Comparison of ENCODE assay signal across 8 mouse cellular contexts in genomic region chr11:97052219-97052646, GRCm38 (mm10). TPM values are rescaled to one million over a fixed set of nuclear protein-coding genes. Genes with fewer than 3 reads are reported as not detected.
A peak's percentile ranks its signal among the peaks of the same experiment; 100 is the strongest.
DNase-seq lines count a peak whose midpoint lies in the region; ATAC-seq and TF ChIP-seq lines count a peak whose summit lies in the region.

No protein-coding gene starts in this region.

- H3K4me1 ChIP-seq in midbrain, embryonic 13.5 days (replicated peaks), result peaks cover 30% of the 10 kb centered on the region
- peaks cover 13% of the 10 kb centered on the region for H3K4me1 ChIP-seq in midbrain, embryonic 11.5 days (ENCODE audit: control insufficient read depth, insufficient read depth, low read length)
- peaks cover 1% of the 10 kb centered on the region; the same call in 1 of the 2 replicates for H3K4me1 ChIP-seq in cortical plate, adult 2 months (ENCODE audit: control insufficient read depth, insufficient read depth, low read length)
- H3K4me1 ChIP-seq in kidney, adult 2 months (ENCODE audit: control insufficient read depth, insufficient read depth, low read length), result peaks cover 11% of the 10 kb centered on the region; the same call in 1 of the 2 replicates
- H3K4me1 ChIP-seq in lung, embryonic 15.5 days, result peaks cover 25% of the 10 kb centered on the region

- 30% methylated on average over 11 of the region's 11 CpGs for WGBS in midbrain, embryonic 13.5 days
- 36% methylated on average over 11 of the region's 11 CpGs for WGBS in midbrain, embryonic 11.5 days
- 20% methylated on average over 11 of the region's 11 CpGs for WGBS in kidney, adult 2 months
- 16% methylated on average over 11 of the region's 11 CpGs for WGBS in lung, embryonic 15.5 days

- H3K9me3 ChIP-seq in midbrain, embryonic 13.5 days, result no peaks in the 10 kb centered on the region
- no peaks in the 10 kb centered on the region for H3K9me3 ChIP-seq in midbrain, embryonic 11.5 days (ENCODE audit: control insufficient read depth, low read length)
- H3K9me3 ChIP-seq in lung, embryonic 15.5 days, result no peaks in the 10 kb centered on the region

- H3K36me3 ChIP-seq in midbrain, embryonic 13.5 days, result peaks cover 52% of the 10 kb centered on the region
- H3K36me3 ChIP-seq in midbrain, embryonic 11.5 days (ENCODE audit: control insufficient read depth, insufficient read depth, low read length), result peaks cover 11% of the 10 kb centered on the region; the same call in 1 of the 2 replicates
- no peaks in the 10 kb centered on the region for H3K36me3 ChIP-seq in kidney, adult 2 months (ENCODE audit: control insufficient read depth, insufficient read depth, low read length)
- peaks cover 45% of the 10 kb centered on the region for H3K36me3 ChIP-seq in lung, embryonic 15.5 days

- no peaks in the 10 kb centered on the region for H3K27me3 ChIP-seq in midbrain, embryonic 13.5 days
- no peaks in the 10 kb centered on the region for H3K27me3 ChIP-seq in midbrain, embryonic 11.5 days (ENCODE audit: control insufficient read depth, insufficient read depth, low read length)
- H3K27me3 ChIP-seq in kidney, adult 2 months (replicated peaks; ENCODE audit: control insufficient read depth, insufficient read depth, low read length), result no peaks in the 10 kb centered on the region
- H3K27me3 ChIP-seq in lung, embryonic 15.5 days, result no peaks in the 10 kb centered on the region

- no peak for TF ChIP-seq CTCF in cortical plate, adult 2 months (IDR thresholded peaks at IDR 0.05; ENCODE audit: extremely low read depth, insufficient read depth, low read length)
- no peak for TF ChIP-seq CTCF in kidney, adult 2 months (conservative IDR thresholded peaks at IDR 0.05; ENCODE audit: insufficient read depth, insufficient read length, low read depth, low read length)

- H3K4me2 ChIP-seq in midbrain, embryonic 13.5 days (replicated peaks), result peak overlapping the region; percentile 88; the same call in 1 of the 2 replicates
- no peak overlapping the region for H3K4me2 ChIP-seq in midbrain, embryonic 11.5 days
- peak overlapping the region; percentile 89 for H3K4me2 ChIP-seq in lung, embryonic 15.5 days

- TF ChIP-seq POLR2A in cortical plate, adult 2 months (IDR thresholded peaks at IDR 0.05; ENCODE audit: extremely low read depth, insufficient read depth, low read length), result no peak
- no peak for TF ChIP-seq POLR2A in kidney, adult 2 months (IDR thresholded peaks at IDR 0.05; ENCODE audit: low read depth, low read length)

- DNase-seq in midbrain, embryonic 11.5 days (ENCODE audit: low spot score, missing footprints), result no peak
- peak; percentile 78 for DNase-seq in kidney, adult 2 months
- peak; percentile 31 for DNase-seq in yolk sac, embryonic 10.5 days (ENCODE audit: low spot score)
- DNase-seq in gastrocnemius, postnatal 4 days (ENCODE audit: low spot score in 2 of 2), result no peak
- no peak for DNase-seq in frontal cortex, postnatal 25 days (ENCODE audit: low spot score in 2 of 2)

- H3K4me3 ChIP-seq in midbrain, embryonic 13.5 days (replicated peaks), result no peak overlapping the region
- H3K4me3 ChIP-seq in midbrain, embryonic 11.5 days (ENCODE audit: low read depth, low read length), result no peak overlapping the region
- peak overlapping the region; percentile 54; the same call in 1 of the 2 replicates for H3K4me3 ChIP-seq in cortical plate, adult 2 months (ENCODE audit: insufficient read depth, low read length)
- no peak overlapping the region; the same call in 1 of the 2 replicates for H3K4me3 ChIP-seq in kidney, adult 2 months (ENCODE audit: insufficient read depth, low read depth, low read length)
- H3K4me3 ChIP-seq in lung, embryonic 15.5 days, result peak overlapping the region; percentile 70

- ATAC-seq in midbrain, embryonic 13.5 days, result no peak
- ATAC-seq in midbrain, embryonic 11.5 days (ENCODE audit: low FRiP score), result no peak
- peak; percentile 59 for ATAC-seq in lung, embryonic 15.5 days (ENCODE audit: borderline replicate concordance, extremely low read depth, low FRiP score, low TSS enrichment)

- peak overlapping the region; percentile 85; the same call in 1 of the 2 replicates for H3K9ac ChIP-seq in midbrain, embryonic 13.5 days (replicated peaks)
- H3K9ac ChIP-seq in midbrain, embryonic 11.5 days (ENCODE audit: low read length), result no peak overlapping the region
- H3K9ac ChIP-seq in lung, embryonic 15.5 days, result no peak overlapping the region

- no peak overlapping the region for H3K27ac ChIP-seq in midbrain, embryonic 13.5 days
- H3K27ac ChIP-seq in midbrain, embryonic 11.5 days (ENCODE audit: low read depth, low read length), result no peak overlapping the region
- no peak overlapping the region for H3K27ac ChIP-seq in cortical plate, adult 2 months (ENCODE audit: insufficient read depth, low read length)
- H3K27ac ChIP-seq in kidney, adult 2 months (ENCODE audit: insufficient read depth, low read depth, low read length), result no peak overlapping the region
- H3K27ac ChIP-seq in lung, embryonic 15.5 days, result peak overlapping the region; percentile 79

RNA-seq across cellular contexts. Expression of gene Osbpl7, which starts 1.8 kb away (rescaled TPM):
- polyA plus RNA-seq in midbrain, embryonic 13.5 days (2015; fragmentation: Nextera tagmentation; extraction: Ambion mirVana), result 11.3 and 11.8 TPM in 2 replicates
- 4.2 and 4.8 TPM in 2 replicates for polyA plus RNA-seq in midbrain, embryonic 11.5 days (2014; fragmentation: Nextera tagmentation; extraction: Ambion mirVana)
- 14.0 and 14.1 TPM in 2 replicates for polyA plus RNA-seq in cortical plate, adult 2 months (2012; rRNA removed)
- polyA plus RNA-seq in kidney, adult 2 months (2012; rRNA removed), result 9.0 and 9.1 TPM in 2 replicates
- 10.3 and 11.7 TPM in 2 replicates for polyA plus RNA-seq in lung, embryonic 15.5 days (2015; fragmentation: Nextera tagmentation; extraction: Ambion mirVana)
- 1 to 10 TPM; 5.7 to 6.8 TPM for total RNA-seq in gastrocnemius, postnatal 4 days (2021)

RNA-seq across cellular contexts. Expression of gene Mrpl10, which starts 10.9 kb away (rescaled TPM):
- 58.2 and 62.0 TPM in 2 replicates for polyA plus RNA-seq in midbrain, embryonic 13.5 days (2015; fragmentation: Nextera tagmentation; extraction: Ambion mirVana)
- polyA plus RNA-seq in midbrain, embryonic 11.5 days (2014; fragmentation: Nextera tagmentation; extraction: Ambion mirVana), result 71.0 and 72.2 TPM in 2 replicates
- 67.7 and 68.6 TPM in 2 replicates for polyA plus RNA-seq in cortical plate, adult 2 months (2012; rRNA removed)
- 137 and 138 TPM in 2 replicates for polyA plus RNA-seq in kidney, adult 2 months (2012; rRNA removed)
- polyA plus RNA-seq in lung, embryonic 15.5 days (2015; fragmentation: Nextera tagmentation; extraction: Ambion mirVana), result 79.4 and 85.2 TPM in 2 replicates
- 10 to 100 TPM; 56.4 to 59.2 TPM for total RNA-seq in gastrocnemius, postnatal 4 days (2021)

RNA-seq across cellular contexts. Expression of gene Lrrc46, which starts 11.0 kb away (rescaled TPM):
- 2.5 and 3.2 TPM in 2 replicates for polyA plus RNA-seq in midbrain, embryonic 13.5 days (2015; fragmentation: Nextera tagmentation; extraction: Ambion mirVana)
- 2.7 TPM in 2 replicates for polyA plus RNA-seq in midbrain, embryonic 11.5 days (2014; fragmentation: Nextera tagmentation; extraction: Ambion mirVana)
- polyA plus RNA-seq in cortical plate, adult 2 months (2012; rRNA removed), result 0.91 and 1.1 TPM in 2 replicates
- polyA plus RNA-seq in kidney, adult 2 months (2012; rRNA removed), result 1.9 and 2.5 TPM in 2 replicates
- 3.7 and 5.9 TPM in 2 replicates for polyA plus RNA-seq in lung, embryonic 15.5 days (2015; fragmentation: Nextera tagmentation; extraction: Ambion mirVana)
- under 1 TPM in 1 of 2 experiments, not detected in 1; 0.47 TPM for total RNA-seq in gastrocnemius, postnatal 4 days (2021)

RNA-seq across cellular contexts. Expression of gene Scrn2, which starts 22.5 kb away (rescaled TPM):
- 18.4 and 18.6 TPM in 2 replicates for polyA plus RNA-seq in midbrain, embryonic 13.5 days (2015; fragmentation: Nextera tagmentation; extraction: Ambion mirVana)
- 21.3 and 22.1 TPM in 2 replicates for polyA plus RNA-seq in midbrain, embryonic 11.5 days (2014; fragmentation: Nextera tagmentation; extraction: Ambion mirVana)
- 4.4 and 6.3 TPM in 2 replicates for polyA plus RNA-seq in cortical plate, adult 2 months (2012; rRNA removed)
- 104 and 112 TPM in 2 replicates for polyA plus RNA-seq in kidney, adult 2 months (2012; rRNA removed)
- 31.2 and 31.9 TPM in 2 replicates for polyA plus RNA-seq in lung, embryonic 15.5 days (2015; fragmentation: Nextera tagmentation; extraction: Ambion mirVana)
- total RNA-seq in gastrocnemius, postnatal 4 days (2021), result 10 to 100 TPM; 12.2 to 15.8 TPM

RNA-seq across cellular contexts. Expression of gene Sp6, which starts 39.0 kb away (rescaled TPM):
- 0.07 and 0.13 TPM in 2 replicates for polyA plus RNA-seq in midbrain, embryonic 13.5 days (2015; fragmentation: Nextera tagmentation; extraction: Ambion mirVana)
- not detected in 2 replicates for polyA plus RNA-seq in midbrain, embryonic 11.5 days (2014; fragmentation: Nextera tagmentation; extraction: Ambion mirVana)
- 0.69 and 0.85 TPM in 2 replicates for polyA plus RNA-seq in cortical plate, adult 2 months (2012; rRNA removed)
- polyA plus RNA-seq in kidney, adult 2 months (2012; rRNA removed), result 0.91 and 0.95 TPM in 2 replicates
- polyA plus RNA-seq in lung, embryonic 15.5 days (2015; fragmentation: Nextera tagmentation; extraction: Ambion mirVana), result 0.72 and 0.98 TPM in 2 replicates
- under 1 TPM; 0.27 to 0.34 TPM for total RNA-seq in gastrocnemius, postnatal 4 days (2021)

Comparison
In these comparisons a context has a peak if more than half of its experiments do, and no peak if none do; other contexts are left out.
1. H3K4me3 ChIP-seq: peak in cortical plate, adult 2 months (single experiment) and lung, embryonic 15.5 days (single experiment); none in midbrain, embryonic 13.5 days (single experiment), midbrain, embryonic 11.5 days (single experiment) and kidney, adult 2 months (single experiment).
2. DNase-seq: peak in kidney, adult 2 months (single experiment) and yolk sac, embryonic 10.5 days (single experiment); none in midbrain, embryonic 11.5 days (single experiment), gastrocnemius, postnatal 4 days (0 of 2) and frontal cortex, postnatal 25 days (0 of 2).